Mouse (Mus musculus): ENCODE measurements around the gene Jph2. TPM values are rescaled to one million over a fixed set of nuclear protein-coding genes. Genes with fewer than 3 reads are reported as not detected.

Jph2 gene
- polyA plus RNA-seq, 1 experiment from 2014 or later, result 0.31 TPM

DNA sequence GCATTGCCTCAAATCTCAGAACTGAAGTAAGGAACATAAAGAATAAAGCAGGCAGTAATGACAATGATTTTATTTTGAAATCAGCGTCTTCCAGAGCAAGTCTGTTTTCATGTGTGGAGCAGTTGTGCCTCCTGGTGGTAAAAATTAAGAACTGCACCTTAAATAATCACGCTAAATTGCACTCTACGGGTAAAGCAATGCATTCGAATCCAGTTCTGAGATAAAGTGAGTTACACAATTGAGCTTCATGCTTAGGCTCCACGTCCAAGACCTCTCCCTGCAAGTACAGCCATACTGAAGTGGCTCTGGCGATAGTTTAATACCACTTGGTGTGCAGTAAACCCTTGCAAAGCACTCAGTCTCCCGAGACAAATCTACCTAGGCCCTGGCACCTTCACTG, 67.1 kb downstream of the Jph2 start:
- H3K36me3 ChIP-seq, result peaks cover 4% of the 10 kb centered on the region
- H3K4me1 ChIP-seq (replicated peaks), result peaks cover 13% of the 10 kb centered on the region
- ATAC-seq, result no peak
- H3K9me3 ChIP-seq, result no peaks in the 10 kb centered on the region
- no peak overlapping the region for H3K4me2 ChIP-seq (replicated peaks)
- no peak overlapping the region for H3K4me3 ChIP-seq (replicated peaks)
- no peak overlapping the region for H3K27ac ChIP-seq
- no peak overlapping the region for H3K9ac ChIP-seq (replicated peaks)
- WGBS, result 29% methylated on average over 7 of the region's 7 CpGs
- H3K27me3 ChIP-seq, result no peaks in the 10 kb centered on the region

DNA sequence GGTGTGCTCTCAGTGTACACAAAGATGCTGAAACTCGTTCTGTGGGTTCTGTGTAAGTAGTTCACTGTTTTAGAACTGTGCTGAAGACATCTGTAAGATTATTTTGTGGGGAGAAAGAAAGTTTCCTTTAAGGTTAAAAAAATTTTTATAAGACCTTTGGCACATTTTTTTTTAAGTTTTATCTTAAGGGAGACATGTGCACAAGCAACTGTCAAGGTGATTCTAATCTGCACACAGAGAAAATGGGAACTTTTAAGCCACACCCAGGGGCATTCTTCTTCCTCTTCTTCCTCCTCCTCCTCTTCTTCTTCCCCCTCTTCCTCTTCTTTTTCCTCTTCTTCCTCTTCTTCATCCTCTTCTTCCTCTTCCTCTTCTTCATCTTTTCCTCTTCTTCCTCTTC, 74.6 kb downstream of the Jph2 start:
- Histone ChIP-seq H3K36me3 (peaks cover 49% of the 10 kb centered on the region), H3K27me3 (no peaks in the 10 kb centered on the region), H3K4me2 (replicated peaks) (no peak overlapping the region), H3K9ac (replicated peaks) (no peak overlapping the region), H3K4me1 (replicated peaks) (no peaks in the 10 kb centered on the region), H3K27ac (no peak overlapping the region), H3K4me3 (replicated peaks) (no peak overlapping the region), H3K9me3 (no peaks in the 10 kb centered on the region)
- 50% methylated on average over 1 of the region's 1 CpGs for WGBS
- no peak for ATAC-seq

DNA sequence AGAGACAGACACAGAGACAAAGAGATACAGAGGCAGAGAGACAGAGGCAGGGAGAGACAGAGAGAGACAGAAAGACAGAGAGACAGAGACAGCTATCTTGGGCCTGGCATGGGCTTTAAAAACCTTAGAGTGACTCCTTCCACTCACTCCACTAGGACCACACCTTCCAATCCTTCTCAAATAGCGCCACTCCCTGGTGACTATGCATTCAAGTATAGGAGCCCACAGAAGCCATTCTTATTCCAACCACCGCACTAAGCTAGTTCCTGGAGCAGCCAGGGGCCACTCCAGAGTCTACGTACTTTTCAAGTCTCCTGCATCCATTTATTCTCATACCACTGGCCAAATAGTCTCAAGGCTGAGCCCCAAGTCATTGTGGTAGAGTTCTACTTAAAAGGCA, 79.0 kb downstream of the Jph2 start:
- WGBS, result 91% methylated on average over 3 of the region's 3 CpGs
- no peaks in the 10 kb centered on the region for H3K4me1 ChIP-seq (replicated peaks)
- H3K9ac ChIP-seq (replicated peaks), result no peak overlapping the region
- H3K27me3 ChIP-seq, result no peaks in the 10 kb centered on the region
- H3K27ac ChIP-seq, result no peak overlapping the region
- peaks cover 54% of the 10 kb centered on the region for H3K36me3 ChIP-seq
- ATAC-seq, result no peak
- H3K4me3 ChIP-seq (replicated peaks), result no peak overlapping the region
- H3K9me3 ChIP-seq, result no peaks in the 10 kb centered on the region
- no peak overlapping the region for H3K4me2 ChIP-seq (replicated peaks)

DNA sequence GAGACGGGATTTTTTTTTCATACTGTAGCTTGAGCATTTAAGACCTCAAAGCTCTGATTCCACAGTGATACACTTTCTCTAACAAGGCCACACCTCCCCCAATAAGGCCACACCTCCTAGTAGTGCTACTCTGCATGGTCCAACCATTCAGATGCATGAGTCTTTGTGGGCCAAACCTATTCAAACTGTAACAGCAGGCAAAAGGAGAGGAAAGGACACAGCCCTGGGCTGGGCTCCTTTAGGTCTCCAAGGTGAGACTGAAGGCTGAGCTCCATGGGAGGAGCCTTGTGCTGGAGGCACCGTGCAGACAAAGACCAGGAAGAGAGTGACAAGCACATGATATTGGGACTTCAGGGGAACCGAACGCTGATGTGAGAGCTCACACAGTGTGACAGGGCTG, 80.5 kb downstream of the Jph2 start:
- no peak overlapping the region for H3K4me2 ChIP-seq (replicated peaks)
- H3K4me3 ChIP-seq (replicated peaks), result no peak overlapping the region
- no peak overlapping the region for H3K9ac ChIP-seq (replicated peaks)
- ATAC-seq, result no peak
- 89% methylated on average over 4 of the region's 4 CpGs for WGBS
- no peak overlapping the region for H3K27ac ChIP-seq
- no peaks in the 10 kb centered on the region for H3K4me1 ChIP-seq (replicated peaks)
- peaks cover 51% of the 10 kb centered on the region for H3K36me3 ChIP-seq
- H3K27me3 ChIP-seq, result no peaks in the 10 kb centered on the region
- no peaks in the 10 kb centered on the region for H3K9me3 ChIP-seq

DNA sequence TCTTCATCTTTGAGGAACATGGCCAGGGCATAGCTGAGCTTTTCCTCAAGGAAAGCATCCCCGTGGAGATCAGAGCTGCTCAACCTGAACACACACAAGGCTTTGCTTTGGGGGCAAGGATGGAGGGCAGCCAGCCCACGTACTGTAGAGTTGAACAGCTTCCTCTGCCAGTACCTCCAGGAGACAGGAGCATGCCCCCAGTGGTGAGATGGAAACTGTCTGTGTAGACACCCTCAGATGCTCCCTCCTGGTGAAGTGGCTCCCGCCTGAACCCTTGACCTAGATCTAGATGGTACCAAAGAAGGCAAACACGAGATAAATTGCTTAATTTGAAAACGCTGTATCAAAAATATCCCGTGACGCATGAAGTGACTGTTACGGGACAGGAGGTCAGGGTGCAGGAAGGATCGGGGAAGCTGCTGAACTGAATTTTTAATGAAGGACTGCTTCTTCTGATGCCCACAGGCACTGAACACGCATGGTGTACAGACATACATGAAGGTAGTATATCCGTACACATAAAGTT, 87.6 kb downstream of the Jph2 start:
- ATAC-seq, result 0 out of 2 replicates have a peak, but pooled peaks have one; percentile 34
- 78% methylated on average over 11 of the region's 11 CpGs for WGBS
- H3K4me2 ChIP-seq (replicated peaks), result no peak overlapping the region
- no peak overlapping the region for H3K27ac ChIP-seq
- H3K9me3 ChIP-seq, result no peaks in the 10 kb centered on the region
- no peaks in the 10 kb centered on the region for H3K36me3 ChIP-seq
- H3K4me3 ChIP-seq (replicated peaks), result no peak overlapping the region
- no peak overlapping the region for H3K9ac ChIP-seq (replicated peaks)
- no peaks in the 10 kb centered on the region for H3K27me3 ChIP-seq
- peaks cover 15% of the 10 kb centered on the region for H3K4me1 ChIP-seq (replicated peaks)

DNA sequence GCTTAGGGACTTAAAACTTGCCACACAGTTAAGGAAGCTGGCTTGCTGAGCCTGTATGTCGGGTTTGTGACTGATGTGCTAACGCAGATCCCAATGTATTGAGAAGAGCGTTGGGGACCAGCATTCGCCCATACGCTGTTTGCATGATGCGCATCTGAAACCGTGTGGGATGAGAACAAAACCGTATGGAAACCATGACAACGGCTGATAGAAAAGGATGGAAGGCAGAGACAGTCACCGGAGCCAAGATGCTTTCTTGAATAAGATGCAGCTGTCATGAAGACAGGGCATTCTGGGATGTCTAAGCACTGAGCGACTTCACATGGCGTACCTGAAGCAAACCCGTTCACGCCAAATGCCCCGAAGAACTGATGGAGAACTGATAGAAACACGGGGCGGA, 88.4 kb downstream of the Jph2 start:
- Histone ChIP-seq H3K9me3 (no peaks in the 10 kb centered on the region), H3K4me2 (replicated peaks) (no peak overlapping the region)
- 0 out of 2 replicates have a peak, but pooled peaks have one; percentile 30 for ATAC-seq

DNA sequence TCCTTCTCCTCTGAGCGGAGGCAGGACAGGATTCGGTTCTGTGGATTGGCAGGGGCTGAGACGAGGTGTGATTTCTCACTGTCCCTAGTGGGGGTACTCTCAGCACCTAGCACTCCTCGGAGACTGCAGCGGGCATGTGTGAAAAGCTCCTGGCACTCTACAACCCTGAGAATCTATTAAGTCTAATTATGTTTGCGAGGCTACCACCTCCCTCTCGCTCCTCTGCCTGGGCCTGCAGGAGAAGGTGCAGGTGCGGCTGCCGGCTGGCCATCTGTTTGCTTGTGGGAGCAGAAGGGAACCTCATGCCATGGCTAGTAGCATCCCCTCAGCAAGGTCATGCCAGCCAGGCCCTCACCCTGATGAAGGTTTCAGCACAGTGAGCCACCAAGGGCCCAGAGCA, 94.8 kb downstream of the Jph2 start:
- Histone ChIP-seq H3K9me3 (no peaks in the 10 kb centered on the region), H3K4me1 (replicated peaks) (peaks cover 51% of the 10 kb centered on the region), H3K9ac (replicated peaks) (no peak overlapping the region; the same call in 1 of the 2 replicates), H3K27ac (no peak overlapping the region), H3K36me3 (no peaks in the 10 kb centered on the region), H3K4me2 (replicated peaks) (no peak overlapping the region), H3K27me3 (0 out of 2 replicates have a peak, but pooled peaks cover 4% of the 10 kb centered on the region), H3K4me3 (replicated peaks) (no peak overlapping the region)
- ATAC-seq, result no peak
- 56% methylated on average over 9 of the region's 9 CpGs for WGBS

More for the DNA sequence above, 88.4 kb downstream of the Jph2 start:
- no peaks in the 10 kb centered on the region for H3K36me3 ChIP-seq
- peak overlapping the region; percentile 44; the same call in 1 of the 2 replicates for H3K27ac ChIP-seq
- no peak overlapping the region for H3K4me3 ChIP-seq (replicated peaks)
- WGBS, result 70% methylated on average over 17 of the region's 17 CpGs
- peaks cover 15% of the 10 kb centered on the region for H3K4me1 ChIP-seq (replicated peaks)
- no peaks in the 10 kb centered on the region for H3K27me3 ChIP-seq
- no peak overlapping the region for H3K9ac ChIP-seq (replicated peaks)

DNA sequence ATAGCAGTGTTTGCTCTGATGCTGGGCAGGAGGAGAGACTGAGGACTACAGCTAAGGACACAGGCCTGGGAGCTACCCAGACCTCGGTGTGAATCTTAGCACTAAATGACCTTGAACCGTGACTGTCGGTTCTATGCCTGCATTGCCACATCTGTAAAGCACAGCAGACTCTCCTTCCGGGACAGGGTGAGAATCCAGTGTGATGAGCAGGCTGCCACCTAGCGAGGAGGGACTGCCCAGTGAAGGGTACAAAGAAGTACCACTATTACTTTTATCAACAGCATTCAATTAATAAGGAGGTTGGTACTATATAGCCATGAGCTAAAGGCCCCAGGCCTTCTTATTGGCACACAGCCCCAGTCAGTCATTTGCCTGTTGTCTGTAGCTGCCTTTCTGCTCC, 96.2 kb downstream of the Jph2 start:
- ATAC-seq, result no peak
- no peaks in the 10 kb centered on the region for H3K9me3 ChIP-seq
- H3K27me3 ChIP-seq, result 0 out of 2 replicates have a peak, but pooled peaks cover 4% of the 10 kb centered on the region
- H3K4me2 ChIP-seq (replicated peaks), result no peak overlapping the region
- no peak overlapping the region for H3K4me3 ChIP-seq (replicated peaks)
- H3K9ac ChIP-seq (replicated peaks), result no peak overlapping the region
- no peak overlapping the region for H3K27ac ChIP-seq
- WGBS, result 53% methylated on average over 5 of the region's 5 CpGs
- H3K4me1 ChIP-seq (replicated peaks), result peaks cover 65% of the 10 kb centered on the region
- H3K36me3 ChIP-seq, result no peaks in the 10 kb centered on the region

DNA sequence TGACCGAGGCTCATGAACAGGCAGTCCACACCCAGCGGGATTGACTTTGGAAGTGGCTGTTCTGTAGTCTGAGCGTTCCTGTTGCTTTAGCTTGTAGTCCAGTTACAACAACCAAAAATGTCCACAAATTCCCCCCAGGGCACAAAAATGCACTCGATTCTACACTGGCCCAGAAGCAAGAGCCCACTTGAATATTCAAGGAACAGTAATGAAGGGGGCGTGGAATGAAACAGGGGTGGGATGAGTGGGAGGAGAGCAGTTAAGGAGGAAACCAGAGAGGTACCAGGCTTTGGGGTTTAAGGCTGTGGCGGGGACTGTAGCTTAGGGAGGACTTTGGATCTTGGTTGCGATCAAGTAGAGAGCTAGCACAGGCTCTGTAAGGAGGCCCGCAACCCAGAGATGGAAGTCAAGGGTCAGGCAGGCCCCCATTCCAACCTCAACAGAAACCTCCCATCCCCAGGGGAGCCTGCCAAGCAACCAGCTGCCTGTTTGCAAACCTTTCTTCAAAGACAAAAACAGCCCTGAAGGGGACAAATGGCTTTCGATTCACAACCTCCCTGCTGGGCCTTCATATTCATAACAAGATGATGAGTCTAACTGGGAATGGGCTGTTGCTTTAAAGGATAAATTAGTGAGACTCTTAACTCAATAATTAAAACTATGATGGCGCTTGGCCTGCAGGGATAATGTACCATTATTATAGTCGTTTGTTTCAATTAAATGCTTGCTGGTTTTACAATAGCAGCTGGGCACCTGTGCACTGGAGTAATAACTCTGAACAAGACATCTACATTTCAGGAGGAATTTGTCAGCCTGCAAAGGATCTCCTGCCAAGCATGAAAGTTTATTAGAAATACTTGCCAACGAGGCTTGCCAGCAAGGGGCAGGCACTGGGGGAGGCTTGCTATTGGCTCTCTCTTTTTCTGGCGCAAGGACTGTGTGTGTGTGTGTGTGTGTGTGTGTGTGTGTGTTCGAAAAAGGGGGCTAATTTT, 97.4 kb downstream of the Jph2 start:
- ATAC-seq, result 0 out of 2 replicates have a peak, but pooled peaks have one; percentile 2
- Histone ChIP-seq H3K4me3 (replicated peaks) (no peak overlapping the region), H3K9me3 (no peaks in the 10 kb centered on the region), H3K36me3 (no peaks in the 10 kb centered on the region), H3K4me1 (replicated peaks) (peaks cover 77% of the 10 kb centered on the region), H3K9ac (replicated peaks) (no peak overlapping the region), H3K27me3 (peaks cover 8% of the 10 kb centered on the region; the same call in 1 of the 2 replicates), H3K4me2 (replicated peaks) (0 out of 2 replicates have a peak overlapping the region, but pooled peaks have one; percentile 10), H3K27ac (peak overlapping the region; percentile 65; the same call in 1 of the 2 replicates)
- WGBS, result 28% methylated on average over 14 of the region's 14 CpGs

DNA sequence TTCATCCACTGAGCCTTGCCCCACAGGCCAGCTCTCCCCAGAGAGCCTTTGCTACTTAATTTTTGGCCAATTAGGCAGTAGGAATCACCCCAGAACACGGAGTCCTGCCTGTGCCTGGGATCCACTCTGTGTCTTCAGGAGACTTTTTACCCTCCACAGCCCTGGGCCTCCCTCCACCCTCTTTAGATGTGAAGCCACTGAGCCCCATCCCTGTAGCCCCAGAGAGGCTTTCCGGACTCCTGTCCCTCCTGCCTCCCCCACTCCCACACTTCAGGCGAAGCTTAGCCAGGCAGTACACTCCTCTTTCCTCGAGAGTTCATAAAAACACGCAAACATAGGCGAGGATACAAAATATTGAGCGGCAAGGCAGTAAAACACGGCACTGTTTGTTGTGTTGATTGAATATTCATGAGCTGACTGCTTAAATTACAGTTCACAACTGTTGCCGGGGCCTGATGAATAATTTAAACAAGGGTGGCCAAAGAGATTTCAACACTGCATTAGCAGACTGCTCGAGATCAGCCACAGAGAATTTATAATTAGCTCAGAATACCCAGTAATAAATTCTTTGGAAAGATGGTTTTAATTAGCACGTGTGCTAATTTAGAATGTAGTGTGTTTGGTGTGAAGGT, 100.7 kb downstream of the Jph2 start:
- peaks cover 14% of the 10 kb centered on the region; the same call in 1 of the 2 replicates for H3K27me3 ChIP-seq
- no peaks in the 10 kb centered on the region for H3K9me3 ChIP-seq
- 9% methylated on average over 11 of the region's 11 CpGs for WGBS
- H3K4me3 ChIP-seq (replicated peaks), result no peak overlapping the region; the same call in 1 of the 2 replicates
- peaks cover 66% of the 10 kb centered on the region for H3K4me1 ChIP-seq (replicated peaks)
- no peak overlapping the region for H3K9ac ChIP-seq (replicated peaks)
- peak; percentile 72 for ATAC-seq
- H3K4me2 ChIP-seq (replicated peaks), result peak overlapping the region; percentile 47
- peak overlapping the region; percentile 79 for H3K27ac ChIP-seq
- no peaks in the 10 kb centered on the region for H3K36me3 ChIP-seq

DNA sequence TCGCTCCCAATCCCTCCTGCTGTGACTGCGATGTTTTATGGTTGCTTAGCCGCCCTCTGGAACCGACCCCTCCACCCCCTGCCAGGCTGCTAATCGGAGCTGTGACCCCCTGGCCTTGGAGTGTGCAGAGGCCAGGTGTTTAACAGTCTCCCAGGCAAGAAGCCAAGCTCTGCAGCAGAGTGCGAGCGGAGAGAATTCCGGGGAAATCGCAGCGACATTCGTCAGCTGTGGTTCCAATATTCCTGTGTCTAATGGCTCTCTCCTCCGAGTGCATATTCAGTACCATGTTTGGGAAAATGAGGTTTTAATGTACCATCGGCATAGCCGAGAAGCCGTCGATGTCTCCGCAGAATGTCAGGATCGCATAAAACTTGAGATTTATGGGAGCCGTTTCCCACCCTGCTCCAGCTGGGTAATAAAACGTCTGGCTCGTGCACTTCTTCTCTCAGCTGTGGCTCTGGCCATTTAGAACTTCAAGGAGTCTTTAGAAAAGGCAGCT, 108.9 kb downstream of the Jph2 start:
- 17% methylated on average over 21 of the region's 21 CpGs for WGBS
- Histone ChIP-seq H3K4me1 (replicated peaks) (peaks cover 42% of the 10 kb centered on the region), H3K4me2 (replicated peaks) (peak overlapping the region; percentile 33), H3K9ac (replicated peaks) (peak overlapping the region; percentile 55), H3K4me3 (replicated peaks) (no peak overlapping the region), H3K36me3 (no peaks in the 10 kb centered on the region), H3K27ac (peak overlapping the region; percentile 58), H3K9me3 (no peaks in the 10 kb centered on the region), H3K27me3 (peaks cover 17% of the 10 kb centered on the region; the same call in 1 of the 2 replicates)
- peak; percentile 37 for ATAC-seq
